Mouse (Mus musculus) lung, embryonic 15.5 days (tissue): ENCODE measurements at regions not wholly inside any gene's neighbourhood (a gene's known extent, or its start where the extent isn't known, plus 50 kb on each side); places are given as distances from the start of the nearest gene placed in this dataset.

Source experiments
- ATAC-seq: fragments of 200-750 bp; cut with Nextera tagmentation; 2 replicates; pipeline ENCODE4 v1.8.0; 2017; ENCODE audit warnings: moderate number of reproducible peaks, borderline replicate concordance; ENCODE audit not compliant: low FRiP score, low TSS enrichment; ENCODE audit errors: extremely low read depth
- H3K27ac ChIP-seq: fragments of 300-500 bp; sonication (generic); 2 replicates; pipeline ENCODE4 v1.5.1; 2015; ENCODE audit warnings: moderate library complexity, mild to moderate bottlenecking, inconsistent platforms
- H3K27me3 ChIP-seq: fragments of 300-500 bp; sonication (generic); 2 replicates; pipeline ENCODE4 v1.6.1; 2015; ENCODE audit warnings: inconsistent platforms
- H3K36me3 ChIP-seq: fragments of 300-500 bp; sonication (generic); 2 replicates; pipeline ENCODE4 v1.6.1; 2015; ENCODE audit warnings: inconsistent platforms
- H3K4me1 ChIP-seq: fragments of 300-500 bp; sonication (generic); 2 replicates; pipeline ENCODE4 v1.6.1; 2015; ENCODE audit warnings: inconsistent platforms
- H3K4me2 ChIP-seq: fragments of 300-500 bp; sonication (generic); 2 replicates; pipeline ENCODE4 v1.6.1; 2015; ENCODE audit warnings: inconsistent platforms, mild to moderate bottlenecking, moderate library complexity
- H3K4me3 ChIP-seq: fragments of 300-500 bp; sonication (generic); 2 replicates; pipeline ENCODE4 v1.5.1; 2015; ENCODE audit warnings: mild to moderate bottlenecking, inconsistent platforms
- H3K9ac ChIP-seq: fragments of 300-500 bp; sonication (generic); 2 replicates; pipeline ENCODE4 v1.6.1; 2015; ENCODE audit warnings: inconsistent platforms
- H3K9me3 ChIP-seq: fragments of 300-500 bp; sonication (generic); 2 replicates; pipeline ENCODE4 v1.6.1; 2016; ENCODE audit warnings: inconsistent platforms
- WGBS: fragments of 180-500 bp; shearing (Covaris S2); methylation state at CpG from one replicate; pipeline ENCODE4 v1.1.7; 2015; 5-methylcytosine and 5-hydroxymethylcytosine counted together

GRCm38 (mm10) chr12:113337271-113337670, 151.5 kb downstream of the Tmem121 start:
- Histone ChIP-seq H3K4me1 (peaks cover 5% of the 10 kb centered on the region; the same call in 1 of the 2 replicates), H3K36me3 (no peaks in the 10 kb centered on the region), H3K9me3 (no peaks in the 10 kb centered on the region), H3K9ac (no peak overlapping the region), H3K4me2 (no peak overlapping the region), H3K27ac (no peak overlapping the region), H3K27me3 (no peaks in the 10 kb centered on the region), H3K4me3 (no peak overlapping the region)
- WGBS = 43% methylated on average over 3 of the region's 3 CpGs
- no peak for ATAC-seq

DNA sequence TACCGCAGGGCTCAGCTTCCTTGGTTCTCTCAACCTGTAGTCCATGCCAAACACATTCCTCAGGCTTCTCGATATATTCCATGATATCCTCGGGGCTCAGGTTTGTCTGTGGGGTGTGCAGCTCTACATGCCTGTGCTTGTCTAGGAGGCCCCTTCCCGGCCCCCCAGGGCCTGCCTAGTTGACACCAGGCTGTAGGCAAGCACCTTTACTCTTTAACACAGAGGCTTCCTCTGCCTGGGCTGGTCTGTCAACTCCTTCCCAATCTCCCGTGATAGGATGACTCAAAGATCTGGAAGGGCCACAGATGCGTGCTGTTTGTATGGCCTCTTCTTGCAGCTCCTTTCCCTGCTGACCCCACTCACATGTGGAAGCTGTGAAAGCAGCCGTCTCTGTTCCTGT, 150.4 kb upstream of the Adam6b start:
- H3K9me3 ChIP-seq = no peaks in the 10 kb centered on the region
- H3K4me3 ChIP-seq = no peak overlapping the region
- H3K4me1 ChIP-seq = no peaks in the 10 kb centered on the region
- H3K36me3 ChIP-seq = no peaks in the 10 kb centered on the region
- ATAC-seq = 0 out of 2 replicates have a peak, but pooled peaks have one; percentile 9
- no peak overlapping the region for H3K27ac ChIP-seq
- H3K4me2 ChIP-seq = no peak overlapping the region
- WGBS = 49% methylated on average over 7 of the region's 7 CpGs
- H3K9ac ChIP-seq = no peak overlapping the region
- no peaks in the 10 kb centered on the region for H3K27me3 ChIP-seq

DNA sequence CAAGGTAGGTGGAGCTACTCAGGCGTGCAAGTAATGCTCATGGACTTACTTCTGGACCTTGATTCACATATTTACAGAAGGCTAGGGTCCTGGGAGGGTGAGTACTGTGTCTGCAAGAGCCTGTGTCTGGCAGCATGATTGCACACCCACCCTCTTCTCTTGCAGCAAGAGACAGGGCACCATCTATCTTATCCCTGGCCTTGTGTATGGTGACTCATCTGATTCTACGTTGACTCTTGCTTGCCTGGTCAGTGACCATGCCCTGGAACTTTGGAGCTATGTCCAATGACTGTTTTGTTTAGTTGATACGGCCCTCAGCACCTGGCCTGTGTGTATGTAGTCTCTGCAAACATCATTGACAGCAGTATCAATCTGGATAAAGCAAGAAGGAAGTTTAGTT, 148.3 kb upstream of the Adam6b start:
- Histone ChIP-seq H3K27ac (no peak overlapping the region), H3K4me1 (no peaks in the 10 kb centered on the region), H3K36me3 (no peaks in the 10 kb centered on the region), H3K4me2 (no peak overlapping the region), H3K27me3 (no peaks in the 10 kb centered on the region), H3K9ac (no peak overlapping the region), H3K4me3 (no peak overlapping the region), H3K9me3 (no peaks in the 10 kb centered on the region)
- ATAC-seq = no peak
- WGBS = 45% methylated on average over 3 of the region's 3 CpGs

DNA sequence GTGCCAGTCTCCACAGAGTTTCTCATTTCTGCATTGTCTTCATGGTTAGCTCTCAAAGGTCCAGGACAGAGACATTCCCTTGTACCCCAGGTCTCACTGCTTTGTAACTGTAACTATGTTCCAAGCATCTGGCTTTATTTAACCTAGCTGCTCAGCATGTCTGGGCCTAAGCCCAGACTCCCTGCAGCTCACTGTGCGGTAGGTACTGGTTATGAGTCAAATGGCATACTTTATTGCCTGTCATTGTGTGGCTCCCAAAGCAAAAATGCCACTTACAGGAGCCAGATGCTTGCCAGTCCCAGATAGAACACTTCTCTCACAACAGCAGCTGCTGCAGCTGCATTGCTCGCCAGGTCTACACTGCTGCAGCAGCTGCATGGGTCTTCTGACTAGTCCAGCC, 134.2 kb upstream of the Adam6b start:
- ATAC-seq = no peak
- Histone ChIP-seq H3K27ac (no peak overlapping the region), H3K4me1 (no peaks in the 10 kb centered on the region), H3K4me2 (no peak overlapping the region), H3K9me3 (no peaks in the 10 kb centered on the region), H3K4me3 (no peak overlapping the region), H3K36me3 (no peaks in the 10 kb centered on the region), H3K9ac (no peak overlapping the region), H3K27me3 (no peaks in the 10 kb centered on the region)
- WGBS = 72% methylated on average over 2 of the region's 2 CpGs

GRCm38 (mm10) chr12:113358077-113358476, 131.2 kb upstream of the Adam6b start:
- 67% methylated on average over 5 of the region's 5 CpGs for WGBS
- Histone ChIP-seq H3K4me2 (no peak overlapping the region), H3K36me3 (no peaks in the 10 kb centered on the region), H3K27ac (no peak overlapping the region), H3K4me3 (no peak overlapping the region), H3K9me3 (no peaks in the 10 kb centered on the region), H3K9ac (no peak overlapping the region), H3K27me3 (no peaks in the 10 kb centered on the region), H3K4me1 (no peaks in the 10 kb centered on the region)
- ATAC-seq = no peak

DNA sequence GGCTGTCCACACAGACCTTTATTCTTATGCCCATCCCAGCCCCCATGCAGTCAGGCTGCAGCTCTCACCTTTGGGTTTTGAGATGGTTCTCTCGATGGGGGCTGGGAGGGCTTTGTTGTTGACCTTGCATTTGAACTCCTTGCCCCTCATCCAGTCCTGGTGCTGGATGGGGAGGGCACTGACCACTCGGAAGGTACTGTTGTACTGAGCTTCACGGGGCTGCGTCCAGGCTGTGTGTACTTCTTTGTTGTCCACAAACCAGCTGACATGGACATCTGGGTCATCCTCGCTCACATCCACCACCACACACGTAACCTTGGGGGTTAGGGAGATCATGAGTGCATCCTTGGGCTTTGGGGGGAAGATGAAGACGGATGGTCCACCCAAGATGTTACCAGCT, 129.3 kb upstream of the Adam6b start:
- Histone ChIP-seq H3K9ac (no peak overlapping the region), H3K9me3 (no peaks in the 10 kb centered on the region), H3K27ac (no peak overlapping the region), H3K36me3 (no peaks in the 10 kb centered on the region), H3K4me3 (no peak overlapping the region), H3K4me2 (no peak overlapping the region), H3K4me1 (no peaks in the 10 kb centered on the region), H3K27me3 (no peaks in the 10 kb centered on the region)
- 79% methylated on average over 7 of the region's 7 CpGs for WGBS
- ATAC-seq = no peak

GRCm38 (mm10) chr12:113362409-113363038, 126.8 kb upstream of the Adam6b start:
- no peak overlapping the region for H3K9ac ChIP-seq
- WGBS = 54% methylated on average over 2 of the region's 2 CpGs

GRCm38 (mm10) chr12:113364023-113364422, 125.3 kb upstream of the Adam6b start:
- no peak overlapping the region for H3K27ac ChIP-seq
- H3K9me3 ChIP-seq = no peaks in the 10 kb centered on the region
- H3K4me2 ChIP-seq = no peak overlapping the region
- no peaks in the 10 kb centered on the region for H3K27me3 ChIP-seq
- H3K9ac ChIP-seq = no peak overlapping the region
- no peaks in the 10 kb centered on the region for H3K36me3 ChIP-seq
- H3K4me3 ChIP-seq = no peak overlapping the region
- H3K4me1 ChIP-seq = no peaks in the 10 kb centered on the region
- ATAC-seq = peak; percentile 43

More at GRCm38 (mm10) chr12:113362409-113363038, 126.8 kb upstream of the Adam6b start:
- no peak for ATAC-seq
- Histone ChIP-seq H3K27ac (no peak overlapping the region), H3K27me3 (no peaks in the 10 kb centered on the region), H3K9me3 (no peaks in the 10 kb centered on the region), H3K4me1 (no peaks in the 10 kb centered on the region), H3K4me3 (no peak overlapping the region), H3K36me3 (no peaks in the 10 kb centered on the region), H3K4me2 (no peak overlapping the region)

DNA sequence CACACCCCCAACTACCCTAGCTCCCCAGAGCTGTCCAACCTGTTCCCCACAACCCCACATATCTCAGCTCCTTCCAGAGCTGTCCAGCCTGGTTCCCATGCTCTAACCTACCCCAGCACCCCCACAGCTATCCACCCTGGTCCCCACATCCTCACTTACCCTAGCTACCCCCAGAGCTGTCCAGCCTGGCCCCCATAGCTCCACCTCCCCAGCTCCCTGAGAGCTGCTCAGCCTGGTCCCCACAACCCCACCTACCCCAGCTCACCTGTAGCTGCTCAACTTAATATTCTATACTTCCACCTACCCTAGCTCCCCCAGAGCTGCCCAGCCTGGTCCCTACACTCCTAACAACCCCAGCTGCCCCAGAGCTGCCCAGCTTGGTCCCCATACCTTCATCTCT, 124.9 kb upstream of the Adam6b start:
- Histone ChIP-seq H3K4me1 (no peaks in the 10 kb centered on the region), H3K27me3 (no peaks in the 10 kb centered on the region), H3K9me3 (no peaks in the 10 kb centered on the region), H3K9ac (no peak overlapping the region), H3K4me2 (no peak overlapping the region), H3K4me3 (no peak overlapping the region), H3K27ac (no peak overlapping the region), H3K36me3 (no peaks in the 10 kb centered on the region)
- ATAC-seq = peak; percentile 12; the same call in 1 of the 2 replicates

DNA sequence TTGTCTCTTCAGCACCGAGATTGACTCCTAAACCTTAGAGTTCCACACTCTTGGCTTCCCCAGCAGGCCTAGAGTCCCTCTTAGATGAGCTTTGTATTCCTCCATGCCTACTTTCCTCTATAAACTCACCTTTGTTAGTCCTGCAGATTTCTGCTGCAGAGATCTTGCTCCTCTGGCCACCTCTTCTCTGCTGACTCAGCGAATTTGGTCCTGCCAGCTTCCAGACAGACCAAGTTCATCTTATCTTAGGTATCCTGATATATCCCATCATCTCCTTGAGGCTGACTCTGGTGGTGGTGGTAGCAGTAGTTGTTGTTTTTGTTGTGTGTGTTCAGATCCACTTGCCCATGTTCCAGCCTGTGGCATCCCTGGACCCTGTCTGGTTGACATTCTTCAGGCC, 123.5 kb upstream of the Adam6b start:
- H3K9ac ChIP-seq = no peak overlapping the region
- no peaks in the 10 kb centered on the region for H3K9me3 ChIP-seq
- no peak for ATAC-seq
- 46% methylated on average over 2 of the region's 2 CpGs for WGBS
- H3K27ac ChIP-seq = no peak overlapping the region
- no peak overlapping the region for H3K4me2 ChIP-seq
- no peaks in the 10 kb centered on the region for H3K27me3 ChIP-seq
- no peaks in the 10 kb centered on the region for H3K4me1 ChIP-seq
- no peak overlapping the region for H3K4me3 ChIP-seq
- no peaks in the 10 kb centered on the region for H3K36me3 ChIP-seq

DNA sequence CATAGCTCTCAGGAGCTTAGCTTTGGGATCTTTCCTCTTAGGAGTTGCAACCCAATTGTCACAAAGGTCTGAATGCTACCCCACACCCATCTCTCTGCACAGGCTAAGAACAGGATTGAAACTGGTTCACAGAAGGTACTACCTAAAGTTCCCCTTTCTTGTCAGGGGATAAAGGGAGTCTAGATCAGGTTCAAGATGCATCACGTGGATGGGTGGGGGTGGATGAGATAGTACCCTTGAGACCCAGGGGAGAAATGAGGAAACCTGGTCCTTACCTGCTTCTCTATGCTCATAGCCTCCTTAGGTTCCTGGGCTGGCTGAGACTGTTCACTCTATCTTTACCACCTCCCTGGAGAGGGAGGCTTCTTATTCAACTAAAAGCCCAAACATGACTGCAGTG, 122.9 kb upstream of the Adam6b start:
- 57% methylated on average over 1 of the region's 1 CpGs for WGBS
- Histone ChIP-seq H3K36me3 (no peaks in the 10 kb centered on the region), H3K27me3 (no peaks in the 10 kb centered on the region), H3K4me3 (no peak overlapping the region), H3K4me2 (no peak overlapping the region), H3K27ac (no peak overlapping the region), H3K9me3 (no peaks in the 10 kb centered on the region), H3K4me1 (no peaks in the 10 kb centered on the region), H3K9ac (no peak overlapping the region)
- ATAC-seq = no peak

GRCm38 (mm10) chr12:113401578-113402113, 87.7 kb upstream of the Adam6b start:
- H3K4me3 ChIP-seq = no peak overlapping the region
- H3K36me3 ChIP-seq = no peaks in the 10 kb centered on the region
- no peak overlapping the region for H3K4me2 ChIP-seq
- H3K9ac ChIP-seq = no peak overlapping the region
- no peaks in the 10 kb centered on the region for H3K4me1 ChIP-seq
- no peaks in the 10 kb centered on the region for H3K9me3 ChIP-seq
- H3K27ac ChIP-seq = no peak overlapping the region
- ATAC-seq = no peak
- no peaks in the 10 kb centered on the region for H3K27me3 ChIP-seq

GRCm38 (mm10) chr12:113402823-113403222, 86.5 kb upstream of the Adam6b start:
- H3K36me3 ChIP-seq = no peaks in the 10 kb centered on the region
- H3K4me2 ChIP-seq = no peak overlapping the region
- H3K27ac ChIP-seq = no peak overlapping the region
- no peaks in the 10 kb centered on the region for H3K4me1 ChIP-seq
- no peak for ATAC-seq
- H3K9ac ChIP-seq = no peak overlapping the region
- no peak overlapping the region for H3K4me3 ChIP-seq
- no peaks in the 10 kb centered on the region for H3K27me3 ChIP-seq
- H3K9me3 ChIP-seq = no peaks in the 10 kb centered on the region
- WGBS = 41% methylated on average over 2 of the region's 2 CpGs
